Comparison of ENCODE assay signal across 11 mouse cellular contexts in the genomic region with DNA sequence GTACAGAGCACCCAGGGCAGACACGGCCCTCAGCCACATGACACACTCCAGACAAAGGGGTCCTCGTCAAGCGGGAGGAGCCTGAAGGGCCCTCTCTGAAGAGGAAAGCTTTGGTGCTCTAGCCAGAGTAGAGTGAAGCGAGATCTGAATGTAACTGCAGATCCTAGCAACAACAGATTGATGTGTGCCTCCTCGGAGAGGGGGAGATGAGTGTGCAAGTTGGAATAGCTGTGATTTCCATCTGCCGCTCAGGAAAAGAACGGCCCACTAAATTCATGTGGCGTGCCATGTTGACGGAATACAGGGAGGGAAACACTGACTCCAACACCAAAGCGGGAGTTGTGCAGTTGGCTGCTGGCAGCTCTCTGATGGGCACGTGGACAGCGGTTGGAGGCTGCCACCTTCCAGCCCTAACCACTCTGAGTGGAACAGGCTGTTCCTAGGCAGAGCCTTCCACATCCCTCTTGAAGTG. TPM values are rescaled to one million over a fixed set of nuclear protein-coding genes. Genes with fewer than 3 reads are reported as not detected.
DNase-seq lines count a peak whose midpoint lies in the region; ATAC-seq lines count a peak whose summit lies in the region.
"Had no signal": no experiment of that assay in that cellular context is flagged by ENCODE, and none has a peak within 500 bp of the region (broad histone marks: within the 10 kb centered on the region; RNA-seq: fewer than 3 reads in every experiment).

No protein-coding gene starts in this region.

- no peak overlapping the region for H3K4me2 ChIP-seq in hindbrain, embryonic 14.5 days (replicated peaks)
- no peak overlapping the region for H3K4me2 ChIP-seq in midbrain, embryonic 16.5 days (ENCODE audit: low read length)
- H3K4me2 ChIP-seq: embryonic facial prominence, embryonic 12.5 days; limb, embryonic 12.5 days had no signal

- H3K4me1 ChIP-seq in hindbrain, embryonic 14.5 days (replicated peaks; ENCODE audit: control insufficient read depth, insufficient read depth, low read length) = no peaks in the 10 kb centered on the region
- H3K4me1 ChIP-seq in midbrain, embryonic 16.5 days (ENCODE audit: control insufficient read depth, insufficient read depth, low read length) = no peaks in the 10 kb centered on the region
- H3K4me1 ChIP-seq: embryonic facial prominence, embryonic 12.5 days had no signal

- DNase-seq in left cerebral cortex, adult 18-20 months (ENCODE audit: low spot score in 2 of 2) = peak; percentile 22 to 32
- no peak for DNase-seq in left cerebral cortex, adult 8-10 months (ENCODE audit: low spot score in 2 of 2)
- DNase-seq in frontal cortex, postnatal 36 days (ENCODE audit: low spot score in 2 of 2) = peak; percentile 19 to 44
- no peak for DNase-seq in hindbrain, embryonic 14.5 days (ENCODE audit: low spot score)
- DNase-seq in cerebellum, adult 11 months = no peak
- no peak for DNase-seq in spleen, postnatal 36 days (ENCODE audit: low spot score in 2 of 2)

- H3K4me3 ChIP-seq in hindbrain, embryonic 14.5 days (replicated peaks; ENCODE audit: low read length) = no peak overlapping the region
- H3K4me3 ChIP-seq in midbrain, embryonic 16.5 days (ENCODE audit: low read depth, low read length) = no peak overlapping the region
- H3K4me3 ChIP-seq: embryonic facial prominence, embryonic 12.5 days; limb, embryonic 12.5 days; megakaryocyte, embryonic 14.5 days had no signal

- no peaks in the 10 kb centered on the region for H3K9me3 ChIP-seq in hindbrain, embryonic 14.5 days (ENCODE audit: control insufficient read depth, low read length)
- no peaks in the 10 kb centered on the region for H3K9me3 ChIP-seq in midbrain, embryonic 16.5 days (replicated peaks; ENCODE audit: control insufficient read depth, low read length, poor library complexity, severe bottlenecking)
- H3K9me3 ChIP-seq: embryonic facial prominence, embryonic 12.5 days; limb, embryonic 12.5 days; megakaryocyte, embryonic 14.5 days had no signal

- 56% methylated on average over 12 of the region's 12 CpGs for WGBS in hindbrain, embryonic 14.5 days
- WGBS in midbrain, embryonic 16.5 days = 61% methylated on average over 12 of the region's 12 CpGs

- no peak overlapping the region for H3K9ac ChIP-seq in hindbrain, embryonic 14.5 days
- H3K9ac ChIP-seq in midbrain, embryonic 16.5 days (ENCODE audit: low read depth, low read length) = no peak overlapping the region
- H3K9ac ChIP-seq: embryonic facial prominence, embryonic 12.5 days; limb, embryonic 12.5 days had no signal

- peak; percentile 39; the same call in 1 of the 2 replicates for ATAC-seq in hindbrain, embryonic 14.5 days (ENCODE audit: low FRiP score)
- ATAC-seq in midbrain, embryonic 16.5 days = peak; percentile 59
- no peak for ATAC-seq in activated CD4-positive, CD25-positive, alpha-beta regulatory T cell, adult 4 months

- peak overlapping the region; percentile 44; the same call in 1 of the 2 replicates for H3K27ac ChIP-seq in hindbrain, embryonic 14.5 days
- no peak overlapping the region; the same call in 1 of the 2 replicates for H3K27ac ChIP-seq in midbrain, embryonic 16.5 days (ENCODE audit: low read length)
- H3K27ac ChIP-seq: embryonic facial prominence, embryonic 12.5 days; limb, embryonic 12.5 days had no signal

- H3K36me3 ChIP-seq in hindbrain, embryonic 14.5 days (replicated peaks; ENCODE audit: control insufficient read depth, insufficient read depth) = peaks cover 74% of the 10 kb centered on the region
- H3K36me3 ChIP-seq in midbrain, embryonic 16.5 days (ENCODE audit: control insufficient read depth, insufficient read depth, low read length) = peaks cover 28% of the 10 kb centered on the region

- no peaks in the 10 kb centered on the region for H3K27me3 ChIP-seq in hindbrain, embryonic 14.5 days (ENCODE audit: control insufficient read depth, insufficient read depth, low read length)
- no peaks in the 10 kb centered on the region for H3K27me3 ChIP-seq in midbrain, embryonic 16.5 days (ENCODE audit: control insufficient read depth, insufficient read depth, low read depth, low read length)
- H3K27me3 ChIP-seq: embryonic facial prominence, embryonic 12.5 days; limb, embryonic 12.5 days; megakaryocyte, embryonic 14.5 days had no signal

RNA-seq across cellular contexts. Expression of a gene that starts 59.7 kb away (rescaled TPM):
- 10 to 100 TPM; 23.3 to 30.5 TPM for total RNA-seq in left cerebral cortex, adult 18-20 months (2021)
- total RNA-seq in left cerebral cortex, adult 8-10 months (2022) = 10 to 100 TPM; 26.7 to 30.0 (median 27.1) TPM
- 18.0 and 19.1 TPM in 2 replicates for polyA plus RNA-seq in hindbrain, embryonic 14.5 days (2014; fragmentation: Nextera tagmentation; extraction: Ambion mirVana)
- polyA plus RNA-seq in midbrain, embryonic 16.5 days (2015; fragmentation: Nextera tagmentation; extraction: Ambion mirVana) = 21.7 and 22.4 TPM in 2 replicates
- polyA plus RNA-seq in activated CD4-positive, CD25-positive, alpha-beta regulatory T cell, adult 4 months (2017; shearing (Covaris generic)) = 10 to 100 TPM; 10.9 to 12.0 TPM

Comparison
In these comparisons a context has a peak if more than half of its experiments do, and no peak if none do; other contexts are left out.
1. DNase-seq: peak in left cerebral cortex, adult 18-20 months (2 of 2) and frontal cortex, postnatal 36 days (2 of 2); none in left cerebral cortex, adult 8-10 months (0 of 2), hindbrain, embryonic 14.5 days (single experiment), cerebellum, adult 11 months (single experiment) and spleen, postnatal 36 days (0 of 2).